Mouse (Mus musculus): ENCODE measurements around the gene Echs1.

The Echs1 gene

DNA sequence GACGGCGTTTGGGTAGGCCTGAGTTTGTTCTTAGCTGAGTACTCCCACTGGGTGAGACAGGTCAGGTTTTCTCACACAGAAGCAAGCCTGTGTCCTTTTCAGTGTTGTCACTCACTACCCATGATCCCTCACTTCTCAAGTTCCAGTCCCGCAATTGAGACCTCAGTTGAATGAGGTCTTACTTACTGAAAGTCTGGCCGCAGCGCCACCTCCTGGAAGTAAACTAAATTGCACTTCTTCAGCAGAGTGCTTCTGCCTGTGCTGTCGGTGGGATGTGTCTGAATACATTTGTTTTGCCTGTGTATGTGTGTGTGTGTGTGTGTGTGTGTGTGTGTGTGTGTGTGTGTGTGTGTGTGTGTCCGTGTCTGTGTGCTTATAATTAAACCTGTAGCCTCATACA lies 53.2 kb downstream of the Echs1 start:
- in situ Hi-C loops (cut with MboI; ENCODE audit: low sequenced_read_pairs) = loop anchor here (10.0 kb wide), 1 partner anchor 158 kb away; no protein-coding TSS in a partner anchor

DNA sequence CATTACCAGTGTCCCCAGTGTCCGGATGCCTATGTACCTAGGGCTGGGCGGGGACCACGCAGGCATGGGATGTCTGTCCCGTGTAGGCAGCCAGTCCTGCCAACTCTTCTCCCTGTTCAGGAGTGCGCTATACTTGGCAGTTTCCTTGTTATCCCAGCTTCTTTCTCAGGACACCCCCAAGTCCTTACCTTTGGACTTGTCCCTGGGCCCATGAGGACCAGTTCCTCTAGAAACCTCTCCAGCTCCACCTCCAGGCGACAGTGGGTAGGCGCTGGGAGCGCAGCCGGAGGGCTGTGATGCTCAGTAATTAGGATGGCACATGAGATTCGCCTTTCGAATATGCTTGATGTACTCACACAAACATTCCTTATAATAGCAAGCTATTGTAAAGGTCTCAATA lies 54.0 kb downstream of the Echs1 start:
- in situ Hi-C loops (cut with MboI; ENCODE audit: low sequenced_read_pairs) = loop anchor here (10.0 kb wide), 1 partner anchor 158 kb away; no protein-coding TSS in a partner anchor

DNA sequence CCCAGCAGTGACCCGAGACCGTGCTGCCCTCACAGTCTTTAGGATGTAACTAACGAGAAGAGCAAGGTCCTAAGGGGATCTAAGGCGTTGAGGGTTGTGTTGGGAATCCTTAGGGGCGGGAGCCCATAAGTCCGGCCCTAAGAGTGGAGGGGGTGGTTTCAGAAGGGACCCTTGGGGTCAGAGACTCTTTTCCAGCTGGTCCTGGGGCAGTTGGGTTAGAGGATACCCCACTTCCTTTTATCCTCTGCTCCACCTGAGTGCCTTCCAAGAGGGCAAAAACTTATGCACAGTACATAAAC lies 54.5 kb downstream of the Echs1 start:
- in situ Hi-C loops (cut with MboI; ENCODE audit: low sequenced_read_pairs) = loop anchor here (10.0 kb wide), 1 partner anchor 157 kb away; no protein-coding TSS in a partner anchor

DNA sequence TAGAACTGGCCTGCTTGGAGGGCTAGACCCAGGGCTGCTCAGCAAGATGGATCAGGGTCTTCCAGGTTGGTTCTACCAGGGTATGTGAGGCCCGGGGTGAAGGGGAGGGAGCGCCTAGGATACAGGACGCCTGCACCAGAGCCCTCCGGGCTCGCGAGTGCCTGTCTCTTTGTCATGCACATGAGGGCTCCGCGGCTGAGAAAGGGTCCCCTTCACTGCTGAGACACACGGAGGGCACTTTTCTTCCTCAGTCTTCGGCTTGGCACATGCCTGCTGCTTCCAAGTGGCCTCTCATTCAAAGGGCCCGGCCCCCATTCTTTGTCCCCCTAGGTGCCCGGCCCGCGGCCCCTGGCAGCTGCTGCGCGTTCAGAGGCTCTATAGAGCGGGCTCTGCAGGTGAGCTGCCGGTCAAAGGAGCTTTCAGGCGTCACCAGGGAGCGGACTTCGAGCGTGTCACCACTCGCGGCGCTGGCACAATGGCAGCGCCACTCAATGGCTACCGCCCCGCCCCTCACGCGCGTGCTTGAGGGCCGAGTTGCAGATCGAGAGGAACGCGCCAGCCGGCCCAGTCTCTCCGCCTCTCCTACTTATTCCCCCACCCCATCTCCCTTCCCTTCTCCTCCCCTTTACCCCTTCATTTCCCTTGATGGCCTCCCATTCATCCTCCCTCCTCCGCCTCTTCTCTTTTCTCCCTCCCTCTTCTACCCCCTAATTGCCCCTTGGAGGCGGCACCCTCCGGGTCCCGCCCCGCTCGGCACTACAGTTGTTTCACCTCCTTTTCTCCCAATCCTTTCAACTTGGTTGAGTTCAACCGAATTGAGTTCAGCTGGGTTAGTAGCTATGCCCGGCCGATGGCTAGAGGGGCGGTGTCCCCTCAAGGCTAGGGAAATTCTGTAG lies 55.1 kb downstream of the Echs1 start:
- in situ Hi-C loops (cut with MboI; ENCODE audit: low sequenced_read_pairs) = loop anchor here (10.0 kb wide), 1 partner anchor 156 kb away; no protein-coding TSS in a partner anchor

DNA sequence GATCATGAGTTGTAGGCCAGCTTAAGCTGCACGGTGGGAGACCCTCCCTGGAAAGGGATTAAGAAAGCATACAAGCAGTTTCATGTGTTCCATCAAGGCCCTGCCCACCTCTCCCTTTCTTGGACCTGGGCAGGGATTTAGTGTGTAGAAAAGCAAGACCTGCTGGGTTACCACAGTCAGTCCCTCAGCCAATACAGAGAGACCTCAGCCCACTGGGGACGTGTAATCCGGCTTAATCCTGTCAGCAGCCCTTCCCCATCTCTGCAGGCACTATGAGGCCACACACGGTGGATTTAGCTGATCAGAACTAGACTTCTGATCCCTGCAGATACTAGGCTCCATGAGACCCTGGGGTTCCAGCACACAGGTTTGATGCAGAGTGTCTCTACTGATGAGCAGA lies 56.7 kb downstream of the Echs1 start:
- in situ Hi-C loops (cut with MboI; ENCODE audit: low sequenced_read_pairs) = no loop called here

DNA sequence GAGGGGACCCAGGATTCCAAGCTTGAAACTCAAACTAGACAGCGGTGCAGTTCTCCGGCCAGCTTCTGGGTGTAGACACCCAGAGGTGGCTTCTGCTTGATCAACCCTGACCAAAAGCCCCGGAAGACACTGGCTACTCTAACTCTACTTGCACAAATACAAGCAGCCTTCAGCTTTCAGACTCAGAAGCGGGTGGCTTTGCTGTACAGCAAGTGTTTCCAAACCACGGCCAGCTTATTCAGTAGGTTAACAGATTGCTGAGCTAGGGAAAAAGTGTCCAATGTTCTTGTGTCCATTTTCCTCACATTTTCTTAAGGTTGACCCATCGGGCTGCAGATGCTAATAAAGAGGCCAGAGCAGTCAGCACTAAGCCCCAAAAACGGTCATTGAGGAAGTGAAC lies 57.7 kb downstream of the Echs1 start:
- in situ Hi-C loops (cut with MboI; ENCODE audit: low sequenced_read_pairs) = no loop called here

DNA sequence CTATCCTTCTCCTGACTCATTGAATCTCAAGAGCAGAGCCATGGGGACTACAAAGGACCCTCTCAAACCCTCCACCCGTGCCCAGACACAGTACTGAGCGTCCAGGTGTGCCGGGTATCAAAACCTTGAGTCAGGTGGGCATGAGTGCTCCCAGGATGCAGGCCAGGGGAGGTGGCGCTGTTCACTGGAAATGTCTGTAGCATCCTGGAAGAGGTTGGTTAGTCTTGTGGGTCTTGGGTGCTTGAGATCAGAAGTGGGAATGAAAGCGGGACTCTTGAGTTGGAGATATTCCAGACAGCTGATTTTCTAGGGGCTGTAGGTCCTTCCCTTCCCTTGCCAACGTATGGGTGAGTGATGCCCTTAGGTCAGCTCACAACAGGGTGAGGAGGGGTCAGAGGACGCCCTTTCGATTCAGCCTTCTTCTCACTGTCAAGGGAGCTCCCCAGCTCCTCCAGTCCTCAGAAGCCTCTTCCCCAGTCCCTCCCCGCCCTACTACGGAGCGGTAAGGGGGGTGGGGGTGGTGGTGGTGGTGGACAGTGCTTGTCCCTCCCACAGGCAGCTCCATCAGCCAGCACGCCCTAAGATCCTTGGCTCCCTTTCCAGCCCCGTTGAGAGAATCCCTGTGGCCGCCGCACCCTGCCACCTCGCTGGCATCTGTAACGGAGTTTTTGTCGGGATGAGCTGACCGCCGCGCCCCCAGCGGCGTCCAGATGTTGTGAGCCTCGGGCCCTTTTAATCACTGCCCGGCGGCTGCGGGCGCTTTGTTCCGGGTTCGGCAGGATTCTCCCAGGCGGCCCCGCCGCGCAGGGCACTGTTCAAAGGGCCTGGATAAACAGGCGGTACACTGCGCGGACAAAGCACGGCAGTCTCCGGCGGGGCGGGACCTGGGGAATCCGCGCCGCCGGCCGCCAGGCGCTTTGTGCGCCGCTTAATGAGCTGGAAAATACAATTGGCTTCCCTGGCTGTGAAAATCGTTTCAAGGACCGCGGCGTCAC lies 58.6 kb downstream of the Echs1 start:
- in situ Hi-C loops (cut with MboI; ENCODE audit: low sequenced_read_pairs) = no loop called here
